Mouse (Mus musculus): ENCODE measurements around the gene Olfr105-ps. TPM values are rescaled to one million over a fixed set of nuclear protein-coding genes. Genes with fewer than 3 reads are reported as not detected.

The Olfr105-ps gene
- not detected in 2 replicates for polyA plus RNA-seq (2012; rRNA removed)

DNA sequence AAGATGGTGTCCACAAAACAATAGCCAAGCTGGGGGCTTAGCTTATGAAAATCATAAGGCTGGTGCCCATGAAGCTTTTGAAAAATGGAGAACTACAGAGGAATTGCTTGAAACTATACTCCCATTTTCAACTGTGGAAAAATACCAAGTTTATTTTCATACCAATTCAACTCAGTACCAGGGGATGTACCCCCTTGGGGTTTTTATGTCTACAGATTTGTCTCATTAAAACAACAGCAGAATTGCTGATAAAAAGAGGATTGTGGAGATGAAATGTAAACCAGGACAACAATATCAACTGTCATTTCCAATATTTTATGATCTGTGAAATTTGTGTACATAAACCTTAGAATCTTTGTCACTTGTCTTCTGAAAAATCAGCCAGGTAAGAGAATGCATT lies at the start of gene Olfr105-ps:
Gene Olfr105-ps, plus strand, starts transcription at position 301 of the 400 bp plus-strand sequence.
- H3K4me1 ChIP-seq (ENCODE audit: control insufficient read depth, insufficient read depth, low read length), result no peaks in the 10 kb centered on the region
- H3K36me3 ChIP-seq (ENCODE audit: control insufficient read depth, insufficient read depth, low read length), result no peaks in the 10 kb centered on the region
- no peak within 1 kb of the TSS for H3K27ac ChIP-seq (ENCODE audit: control insufficient read depth, insufficient read depth, low read depth, low read length)
- H3K27me3 ChIP-seq (ENCODE audit: control insufficient read depth, insufficient read depth, low read length), result no peaks in the 10 kb centered on the region
- no peak within 1 kb of the TSS for H3K4me3 ChIP-seq (ENCODE audit: control insufficient read depth, low read depth, low read length)
- TF ChIP-seq POLR2A (IDR thresholded peaks at IDR 0.05; ENCODE audit: control insufficient read depth, low read depth, low read length) (no peak), CTCF (IDR thresholded peaks at IDR 0.05; ENCODE audit: control insufficient read depth, insufficient read depth, insufficient replicate concordance, low read depth, low read length) (no peak)

DNA sequence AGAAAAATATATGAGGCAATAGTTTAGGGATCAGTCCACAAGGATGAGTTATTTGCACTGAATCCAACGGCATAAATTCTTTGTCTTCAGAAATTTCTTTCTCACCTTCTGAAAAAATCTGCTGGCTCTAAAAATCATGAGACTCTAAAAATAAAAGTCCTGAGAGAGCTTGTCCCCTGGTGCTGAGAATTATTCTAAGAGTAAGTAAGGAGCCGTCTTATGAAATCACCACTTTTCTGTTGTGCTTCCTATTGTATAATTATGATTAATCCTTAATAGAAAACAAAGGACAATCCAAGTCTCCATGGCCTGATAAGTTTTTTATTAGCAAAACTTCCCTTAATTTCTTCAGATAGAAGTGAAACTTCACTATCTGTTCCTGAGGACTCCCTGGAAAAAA lies 39.2 kb upstream of the Olfr105-ps start, which contains the start of gene Olfr103:
Gene Olfr103, minus strand, starts transcription at position 101 of the 400 bp plus-strand sequence.
- Histone ChIP-seq H3K27me3 (ENCODE audit: control insufficient read depth, insufficient read depth, low read length) (no peaks in the 10 kb centered on the region), H3K4me1 (ENCODE audit: control insufficient read depth, insufficient read depth, low read length) (no peaks in the 10 kb centered on the region), H3K36me3 (ENCODE audit: control insufficient read depth, insufficient read depth, low read length) (no peaks in the 10 kb centered on the region), H3K4me3 (ENCODE audit: control insufficient read depth, low read depth, low read length) (no peak within 1 kb of the TSS), H3K27ac (ENCODE audit: control insufficient read depth, insufficient read depth, low read depth, low read length) (no peak within 1 kb of the TSS)
- no peak for TF ChIP-seq POLR2A (IDR thresholded peaks at IDR 0.05; ENCODE audit: control insufficient read depth, low read depth, low read length)
- TF ChIP-seq CTCF (IDR thresholded peaks at IDR 0.05; ENCODE audit: control insufficient read depth, insufficient read depth, insufficient replicate concordance, low read depth, low read length), result no peak

DNA sequence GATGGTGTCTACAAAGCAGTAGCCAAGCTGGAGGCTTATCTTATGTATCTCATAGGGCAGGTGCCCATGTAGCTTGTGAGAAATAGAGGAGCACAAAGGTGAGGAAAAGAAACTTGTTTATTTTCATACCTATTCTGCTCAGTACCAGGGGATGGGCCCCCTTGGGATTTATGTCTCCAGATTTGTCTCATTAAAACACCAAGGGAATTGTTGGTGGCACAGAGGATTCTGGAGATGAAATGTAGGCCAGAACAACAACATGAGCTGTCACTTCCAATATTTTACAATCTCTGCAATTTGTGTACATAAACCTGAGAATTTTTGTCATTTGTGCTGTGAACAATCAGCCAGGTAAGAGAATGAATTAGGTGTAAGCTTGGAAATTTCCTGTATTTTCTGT lies 19.6 kb upstream of the Olfr105-ps start, which contains the start of gene Olfr104-ps:
Gene Olfr104-ps, plus strand, starts transcription at position 301 of the 400 bp plus-strand sequence.
- TF ChIP-seq CTCF (IDR thresholded peaks at IDR 0.05; ENCODE audit: control insufficient read depth, insufficient read depth, insufficient replicate concordance, low read depth, low read length) (no peak), POLR2A (IDR thresholded peaks at IDR 0.05; ENCODE audit: control insufficient read depth, low read depth, low read length) (no peak)
- Histone ChIP-seq H3K27ac (ENCODE audit: control insufficient read depth, insufficient read depth, low read depth, low read length) (no peak within 1 kb of the TSS), H3K36me3 (ENCODE audit: control insufficient read depth, insufficient read depth, low read length) (no peaks in the 10 kb centered on the region), H3K4me3 (ENCODE audit: control insufficient read depth, low read depth, low read length) (no peak within 1 kb of the TSS), H3K27me3 (ENCODE audit: control insufficient read depth, insufficient read depth, low read length) (no peaks in the 10 kb centered on the region), H3K4me1 (ENCODE audit: control insufficient read depth, insufficient read depth, low read length) (no peaks in the 10 kb centered on the region)

DNA sequence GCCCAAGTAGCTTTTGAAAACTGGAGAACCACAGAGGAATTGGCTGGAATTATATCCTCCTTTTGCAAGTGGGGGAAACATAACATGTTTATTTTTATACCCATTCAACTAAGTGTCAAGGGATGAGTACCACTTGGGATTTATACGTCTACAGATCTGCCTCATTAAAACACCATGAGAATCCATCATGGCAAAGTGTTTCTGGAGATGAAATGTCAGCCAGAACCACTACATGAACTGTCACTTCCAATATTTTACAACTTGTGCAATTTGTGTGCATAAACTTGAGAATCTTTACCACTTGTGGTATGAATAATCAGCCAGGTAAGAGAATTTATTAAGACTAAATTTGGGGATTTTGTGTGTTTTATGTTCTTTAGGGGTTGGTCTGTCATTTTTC lies 11.3 kb downstream of the Olfr105-ps start, which contains the start of gene Olfr106-ps:
Gene Olfr106-ps, plus strand, starts transcription at position 301 of the 400 bp plus-strand sequence.
- H3K27me3 ChIP-seq (ENCODE audit: control insufficient read depth, insufficient read depth, low read length), result no peaks in the 10 kb centered on the region
- TF ChIP-seq CTCF (IDR thresholded peaks at IDR 0.05; ENCODE audit: control insufficient read depth, insufficient read depth, insufficient replicate concordance, low read depth, low read length), result no peak
- no peak for TF ChIP-seq POLR2A (IDR thresholded peaks at IDR 0.05; ENCODE audit: control insufficient read depth, low read depth, low read length)
- H3K27ac ChIP-seq (ENCODE audit: control insufficient read depth, insufficient read depth, low read depth, low read length), result no peak within 1 kb of the TSS
- H3K4me3 ChIP-seq (ENCODE audit: control insufficient read depth, low read depth, low read length), result no peak within 1 kb of the TSS
- no peaks in the 10 kb centered on the region for H3K4me1 ChIP-seq (ENCODE audit: control insufficient read depth, insufficient read depth, low read length)
- no peaks in the 10 kb centered on the region for H3K36me3 ChIP-seq (ENCODE audit: control insufficient read depth, insufficient read depth, low read length)

DNA sequence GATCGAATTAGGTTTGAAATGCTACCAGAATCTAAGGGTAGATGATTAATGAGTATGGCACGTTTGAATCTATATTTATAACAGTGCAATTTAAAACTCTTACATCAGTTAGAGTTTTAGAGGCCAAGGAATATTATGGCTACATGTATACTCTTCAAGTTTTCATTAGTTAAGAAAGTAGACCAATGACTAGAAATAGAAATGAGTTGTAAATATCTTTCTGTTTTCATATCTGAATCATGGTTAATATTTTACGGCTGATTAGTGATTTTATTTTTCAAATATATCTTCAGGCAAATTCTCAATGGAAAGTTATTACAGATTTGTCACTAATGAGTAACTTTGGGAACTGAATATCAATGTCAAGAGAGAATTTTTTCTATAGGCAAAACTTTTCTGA lies 20.1 kb downstream of the Olfr105-ps start, which contains the start of gene Olfr107:
Gene Olfr107, plus strand, starts transcription at position 301 of the 400 bp plus-strand sequence.
- H3K4me1 ChIP-seq (ENCODE audit: control insufficient read depth, insufficient read depth, low read length), result no peaks in the 10 kb centered on the region
- no peaks in the 10 kb centered on the region for H3K36me3 ChIP-seq (ENCODE audit: control insufficient read depth, insufficient read depth, low read length)
- H3K27me3 ChIP-seq (ENCODE audit: control insufficient read depth, insufficient read depth, low read length), result no peaks in the 10 kb centered on the region
- TF ChIP-seq CTCF (IDR thresholded peaks at IDR 0.05; ENCODE audit: control insufficient read depth, insufficient read depth, insufficient replicate concordance, low read depth, low read length), result no peak
- no peak for TF ChIP-seq POLR2A (IDR thresholded peaks at IDR 0.05; ENCODE audit: control insufficient read depth, low read depth, low read length)
- H3K27ac ChIP-seq (ENCODE audit: control insufficient read depth, insufficient read depth, low read depth, low read length), result no peak within 1 kb of the TSS
- no peak within 1 kb of the TSS for H3K4me3 ChIP-seq (ENCODE audit: control insufficient read depth, low read depth, low read length)

DNA sequence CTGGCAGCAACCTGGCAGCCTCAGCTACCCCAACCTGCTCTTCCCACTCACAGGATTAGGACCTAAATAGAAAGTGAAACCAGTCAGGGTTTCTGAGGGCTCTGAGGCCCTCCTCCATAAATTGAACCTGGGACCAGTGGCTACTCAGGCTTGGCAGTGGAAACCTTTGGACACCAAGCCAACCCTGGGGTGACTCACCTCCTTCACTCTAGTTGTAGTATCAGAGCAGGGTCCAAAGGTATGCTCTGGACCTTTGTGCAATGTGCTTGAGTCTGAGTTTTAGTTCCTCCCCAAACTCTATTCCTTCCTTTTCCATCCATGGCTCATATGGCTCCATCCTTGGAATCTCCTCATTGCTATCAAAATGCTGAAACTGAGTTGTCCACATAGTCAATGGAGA lies 34.5 kb downstream of the Olfr105-ps start:
- Histone ChIP-seq H3K4me3 (ENCODE audit: control insufficient read depth, low read depth, low read length) (no peak overlapping the region), H3K27me3 (ENCODE audit: control insufficient read depth, insufficient read depth, low read length) (no peaks in the 10 kb centered on the region), H3K36me3 (ENCODE audit: control insufficient read depth, insufficient read depth, low read length) (no peaks in the 10 kb centered on the region), H3K4me1 (ENCODE audit: control insufficient read depth, insufficient read depth, low read length) (no peaks in the 10 kb centered on the region), H3K27ac (ENCODE audit: control insufficient read depth, insufficient read depth, low read depth, low read length) (no peak overlapping the region)
- TF ChIP-seq POLR2A (IDR thresholded peaks at IDR 0.05; ENCODE audit: control insufficient read depth, low read depth, low read length) (no peak), CTCF (IDR thresholded peaks at IDR 0.05; ENCODE audit: control insufficient read depth, insufficient read depth, insufficient replicate concordance, low read depth, low read length) (no peak)

Other genes starting within 250 kb of the Olfr105-ps start
- 0.85 TPM in 1 of 2 replicates, not detected in the other for gene Olfr93, start 217.5 kb upstream of the Olfr105-ps start, polyA plus RNA-seq (2012; rRNA removed)
- not detected in 2 replicates for gene Ubd, start 185.1 kb upstream of the Olfr105-ps start, polyA plus RNA-seq (2012; rRNA removed)
- not detected in 2 replicates for gene Olfr94, start 178.0 kb upstream of the Olfr105-ps start, polyA plus RNA-seq (2012; rRNA removed)
- gene Olfr95, start 165.9 kb upstream of the Olfr105-ps start, polyA plus RNA-seq (2012; rRNA removed), result not detected in 2 replicates
- gene Olfr96, start 158.9 kb upstream of the Olfr105-ps start, polyA plus RNA-seq (2012; rRNA removed), result not detected in 2 replicates
- 0.08 TPM in 1 of 2 replicates, not detected in the other for gene Olfr97, start 141.7 kb upstream of the Olfr105-ps start, polyA plus RNA-seq (2012; rRNA removed)
- gene Olfr98, start 115.3 kb upstream of the Olfr105-ps start, polyA plus RNA-seq (2012; rRNA removed), result not detected in 2 replicates
- 0.75 and 0.98 TPM in 2 replicates for gene H2-M3, start 108.8 kb upstream of the Olfr105-ps start, polyA plus RNA-seq (2012; rRNA removed)
- not detected in 2 replicates for gene Olfr99, start 95.6 kb upstream of the Olfr105-ps start, polyA plus RNA-seq (2012; rRNA removed)
- not detected in 2 replicates for gene Olfr101, start 74.7 kb upstream of the Olfr105-ps start, polyA plus RNA-seq (2012; rRNA removed)
- 0.10 TPM in 2 replicates for gene Olfr102, start 62.0 kb upstream of the Olfr105-ps start, polyA plus RNA-seq (2012; rRNA removed)
- not detected in 2 replicates for gene Olfr103, start 39.3 kb upstream of the Olfr105-ps start, polyA plus RNA-seq (2012; rRNA removed)
- 0.04 TPM in 1 of 2 replicates, not detected in the other for gene Olfr104-ps, start 19.5 kb upstream of the Olfr105-ps start, polyA plus RNA-seq (2012; rRNA removed)
- not detected in 2 replicates for gene Olfr106-ps, start 11.4 kb downstream of the Olfr105-ps start, polyA plus RNA-seq (2012; rRNA removed)
- not detected in 2 replicates for gene Olfr107, start 20.2 kb downstream of the Olfr105-ps start, polyA plus RNA-seq (2012; rRNA removed)
- not detected in 2 replicates for gene Olfr108, start 66.4 kb downstream of the Olfr105-ps start, polyA plus RNA-seq (2012; rRNA removed)
- gene Olfr109, start 79.9 kb downstream of the Olfr105-ps start, polyA plus RNA-seq (2012; rRNA removed), result not detected in 2 replicates
- gene H2-M2, start 104.5 kb downstream of the Olfr105-ps start, polyA plus RNA-seq (2012; rRNA removed), result not detected in 2 replicates
- not detected in 2 replicates for gene Olfr110, start 113.4 kb downstream of the Olfr105-ps start, polyA plus RNA-seq (2012; rRNA removed)
- gene Olfr111, start 129.0 kb downstream of the Olfr105-ps start, polyA plus RNA-seq (2012; rRNA removed), result not detected in 2 replicates
- 19.3 and 26.9 TPM in 2 replicates for gene Olfr112, start 190.4 kb downstream of the Olfr105-ps start, polyA plus RNA-seq (2012; rRNA removed)
- not detected in 2 replicates for gene Olfr113, start 198.6 kb downstream of the Olfr105-ps start, polyA plus RNA-seq (2012; rRNA removed)
- gene Olfr114, start 213.7 kb downstream of the Olfr105-ps start, polyA plus RNA-seq (2012; rRNA removed), result not detected in 2 replicates
- gene Olfr115, start 248.1 kb downstream of the Olfr105-ps start, polyA plus RNA-seq (2012; rRNA removed), result 0.11 TPM in 1 of 2 replicates, not detected in the other
- gene Olfr116, start 248.2 kb downstream of the Olfr105-ps start, polyA plus RNA-seq (2012; rRNA removed), result 0.11 TPM in 1 of 2 replicates, not detected in the other

Data from testis, adult 2 months (tissue).